Comparison of ENCODE assay signal across 8 mouse cellular contexts in the genomic region with DNA sequence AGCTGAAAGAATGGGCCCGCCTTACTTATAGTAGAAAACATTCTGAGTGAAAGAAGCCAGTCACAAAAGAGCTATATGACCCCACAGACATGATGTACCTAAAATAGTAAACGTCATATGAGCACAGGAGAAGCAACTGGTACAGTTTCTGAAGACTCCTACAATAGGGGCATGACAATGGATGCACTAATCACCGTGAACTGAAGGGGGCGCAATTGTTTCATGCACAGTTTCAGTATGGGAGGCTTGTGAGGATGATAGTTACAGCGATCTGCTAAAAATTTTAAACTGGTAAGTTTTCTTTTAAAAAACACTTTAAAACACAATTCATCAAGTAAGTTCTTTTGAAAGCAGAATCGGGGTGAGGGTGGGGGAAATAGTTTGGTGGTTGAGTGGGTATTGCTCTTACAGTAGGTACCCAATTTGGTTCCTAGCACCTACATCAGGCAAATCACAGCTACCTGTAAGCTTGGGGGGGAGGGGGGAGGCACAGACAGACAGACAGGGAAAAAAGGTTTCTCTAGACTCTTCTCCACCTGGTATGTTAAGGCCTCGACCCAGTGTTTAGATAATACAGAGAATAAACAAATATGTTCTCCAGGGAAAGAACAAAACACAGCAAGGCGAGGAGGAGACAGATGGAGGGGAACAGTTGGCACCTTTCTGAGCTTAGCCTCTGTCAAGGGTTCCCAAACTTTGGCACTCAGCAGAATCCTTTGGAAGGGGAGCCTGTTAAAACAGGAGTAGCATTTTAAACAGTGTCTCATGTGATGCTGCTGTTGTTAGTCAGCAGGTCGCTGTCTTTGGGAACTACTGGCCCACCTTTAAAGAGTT.
A peak's percentile ranks its signal among the peaks of the same experiment; 100 is the strongest.
DNase-seq lines count a peak whose midpoint lies in the region; ATAC-seq lines count a peak whose summit lies in the region.

No protein-coding gene starts in this region.

- no peak overlapping the region for H3K9ac ChIP-seq in hindbrain, embryonic 15.5 days

- H3K27ac ChIP-seq in hindbrain, embryonic 15.5 days (replicated peaks) = peak overlapping the region; percentile 14

- 8% methylated on average over 9 of the region's 9 CpGs for WGBS in hindbrain, embryonic 15.5 days

- peak overlapping the region; percentile 13 for H3K4me3 ChIP-seq in hindbrain, embryonic 15.5 days

- no peaks in the 10 kb centered on the region for H3K9me3 ChIP-seq in hindbrain, embryonic 15.5 days

- no peaks in the 10 kb centered on the region for H3K36me3 ChIP-seq in hindbrain, embryonic 15.5 days

- peaks cover 8% of the 10 kb centered on the region for H3K4me1 ChIP-seq in hindbrain, embryonic 15.5 days (replicated peaks)

- peak overlapping the region; percentile 52 for H3K4me2 ChIP-seq in hindbrain, embryonic 15.5 days

- ATAC-seq in hindbrain, embryonic 15.5 days (ENCODE audit: low FRiP score, low read depth) = peak; percentile 82; the same call in 1 of the 2 replicates
- peak; percentile 69 for ATAC-seq in megakaryocyte, adult 5-6 weeks (ENCODE audit: poor library complexity, severe bottlenecking)

- no peaks in the 10 kb centered on the region for H3K27me3 ChIP-seq in hindbrain, embryonic 15.5 days

- DNase-seq in T-cell, adult 2 months (ENCODE audit: low spot score) = peak; percentile 51
- DNase-seq in cerebellum, postnatal 14 days = peak; percentile 91 to 93
- DNase-seq in gastrocnemius, adult 18-20 months (ENCODE audit: low spot score) = peak; percentile 78
- DNase-seq in layer of hippocampus, postnatal 25 days (ENCODE audit: extremely low spot score in 1 of 2, low spot score in 1 of 2) = peak; percentile 83 to 98
- DNase-seq in right cerebral cortex, postnatal 25 days = peak; percentile 81
- peak; percentile 42 to 81 for DNase-seq in urinary bladder, postnatal 4 days (ENCODE audit: low spot score in 2 of 2)

Comparison
In these comparisons a context has a peak if more than half of its experiments do, and no peak if none do; other contexts are left out.
1. Peak in every context shown above with its lines: DNase-seq, ATAC-seq, H3K4me3 ChIP-seq and H3K27ac ChIP-seq.